1 mouse cellular context compared by ENCODE assay signal in genomic region chr11:97817379-97817778, GRCm38 (mm10).
TF ChIP-seq lines count a peak whose summit lies in the region.

No protein-coding gene starts in this region.

TF ChIP-seq in MEL, 35 proteins besides CTCF, POLR2A, EP300 and RAD21 (continued from another document):
- TF ChIP-seq SIN3A (IDR thresholded peaks at IDR 0.05; ENCODE audit: low read length) (0 out of 2 replicates have a peak, but pooled peaks have one; percentile 17), RCOR1 (IDR thresholded peaks at IDR 0.05; ENCODE audit: low read depth, low read length) (0 out of 2 replicates have a peak, but pooled peaks have one; percentile 29)
